Mouse (Mus musculus) mesoderm, embryonic 11.5 days (tissue): ENCODE measurements around the gene Cntrl.

Experiments
- DNase-seq: peaks from one replicate; pipeline ENCODE4 v3.0.0-alpha.2; 2012; ENCODE audit warnings: low read depth, low spot score

The Cntrl gene

GRCm38 (mm10) chr2:35124716-35125115, 15.4 kb downstream of the Cntrl start:
- DNase-seq: no peak

DNA sequence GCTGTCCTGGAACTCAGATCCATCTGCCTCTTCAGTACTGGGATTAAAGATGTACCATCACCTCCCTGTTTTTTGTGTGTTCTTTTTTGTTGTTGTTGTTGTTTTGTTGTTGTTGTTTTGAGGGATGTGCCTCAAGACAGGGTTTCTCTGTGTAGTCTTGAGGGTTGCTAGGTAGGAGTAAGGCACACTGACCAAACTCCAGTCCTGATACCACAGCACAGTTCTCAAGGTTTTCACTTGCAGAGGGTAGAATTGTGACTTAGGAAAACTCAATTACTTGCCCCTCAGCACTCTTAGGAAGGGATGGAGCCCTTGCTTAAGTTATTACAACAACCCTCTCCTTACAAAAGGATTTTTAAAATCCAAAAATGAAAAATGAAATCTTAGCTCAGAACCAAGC, 22.2 kb downstream of the Cntrl start:
- DNase-seq: no peak

- DNase-seq: peak; percentile 96
These were observed 22.8 kb downstream of the Cntrl start for GRCm38 (mm10) chr2:35131991-35132661.

- DNase-seq: no peak
These were observed 23.4 kb downstream of the Cntrl start for GRCm38 (mm10) chr2:35132662-35133055.

- no peak for DNase-seq
These were observed 24.6 kb downstream of the Cntrl start for GRCm38 (mm10) chr2:35133891-35134290.

DNA sequence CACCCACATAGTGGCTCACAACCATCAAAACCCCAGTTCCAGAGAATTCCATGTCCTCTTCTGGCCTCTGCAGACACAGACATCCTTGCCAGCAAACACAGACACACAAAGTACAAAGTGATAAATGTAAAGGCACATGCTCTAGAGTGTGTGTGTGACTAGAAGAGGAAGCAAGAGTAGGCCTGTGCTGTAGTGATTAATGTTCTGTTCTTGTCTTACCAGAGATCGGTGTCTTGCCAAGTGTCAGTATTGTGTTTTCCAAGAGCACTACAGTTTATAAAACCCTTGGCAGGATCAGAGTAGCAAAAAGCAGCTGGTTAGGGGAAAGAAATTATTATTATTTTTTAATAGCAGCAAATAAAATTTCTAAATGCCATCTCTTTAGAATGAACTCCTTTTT, 29.3 kb downstream of the Cntrl start:
- DNase-seq: no peak

DNA sequence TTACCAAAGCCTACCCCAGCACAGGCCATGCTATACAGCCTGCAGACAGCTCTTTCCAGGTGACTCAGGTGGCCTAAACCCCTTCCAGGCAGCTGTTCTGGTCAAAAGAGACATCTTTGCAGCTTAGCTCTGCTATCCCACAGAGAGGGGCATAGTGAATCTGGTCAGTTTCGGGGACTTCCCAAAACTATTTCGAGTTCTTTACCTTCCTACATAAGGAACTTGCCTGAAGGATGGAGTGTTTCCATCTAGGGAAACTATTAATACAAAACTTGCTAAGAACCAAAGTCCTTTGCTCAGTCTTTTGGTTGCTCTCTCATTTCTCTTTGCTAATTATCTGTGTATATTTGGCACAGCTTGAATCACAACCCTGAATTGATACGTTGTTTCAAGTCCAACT, 32.4 kb downstream of the Cntrl start:
- DNase-seq: no peak

GRCm38 (mm10) chr2:35148806-35149205, 39.5 kb downstream of the Cntrl start:
- DNase-seq: no peak

GRCm38 (mm10) chr2:35151303-35151882, 42.1 kb downstream of the Cntrl start:
- DNase-seq: no peak

DNA sequence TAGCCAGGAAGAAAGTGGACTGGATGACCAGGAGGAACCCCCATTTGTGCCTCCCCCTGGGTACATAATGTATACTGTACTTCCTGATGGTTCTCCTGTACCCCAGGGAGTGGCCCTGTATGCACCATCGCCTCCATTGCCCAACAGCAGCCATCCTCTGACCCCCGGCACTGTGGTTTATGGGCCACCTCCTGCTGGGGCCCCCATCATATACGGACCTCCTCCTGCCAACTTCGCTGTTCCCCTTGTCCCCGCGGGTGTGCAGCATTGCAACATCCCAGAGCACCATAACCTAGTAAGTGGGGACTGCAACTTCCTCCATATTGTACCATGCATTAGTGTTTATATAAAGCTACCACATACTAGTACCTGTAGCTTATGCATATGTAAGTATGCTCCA, 43.9 kb downstream of the Cntrl start:
- no peak for DNase-seq

GRCm38 (mm10) chr2:35153844-35154554, 44.7 kb downstream of the Cntrl start:
- no peak for DNase-seq

GRCm38 (mm10) chr2:35156985-35157384, 47.7 kb downstream of the Cntrl start:
- no peak for DNase-seq

DNA sequence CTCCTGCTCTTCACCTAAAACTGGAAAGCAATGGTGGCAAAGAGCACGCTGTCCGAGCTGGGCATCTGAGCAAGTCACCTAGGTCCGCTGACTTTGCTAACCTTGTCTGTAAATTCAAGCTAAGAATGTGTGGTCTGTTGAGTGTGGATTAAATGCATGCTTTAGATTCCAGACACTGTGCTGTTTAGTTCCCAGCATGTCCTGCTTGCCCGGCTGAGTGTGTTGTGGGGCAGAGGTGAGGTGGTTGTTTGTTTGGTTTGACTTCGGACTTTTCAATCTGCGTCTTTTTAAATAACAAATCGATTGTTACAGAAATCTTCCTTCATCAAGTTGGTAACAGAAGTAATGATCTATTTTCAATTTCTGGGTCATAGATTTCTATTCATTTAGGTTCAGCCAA, 48.5 kb downstream of the Cntrl start:
- no peak for DNase-seq

DNA sequence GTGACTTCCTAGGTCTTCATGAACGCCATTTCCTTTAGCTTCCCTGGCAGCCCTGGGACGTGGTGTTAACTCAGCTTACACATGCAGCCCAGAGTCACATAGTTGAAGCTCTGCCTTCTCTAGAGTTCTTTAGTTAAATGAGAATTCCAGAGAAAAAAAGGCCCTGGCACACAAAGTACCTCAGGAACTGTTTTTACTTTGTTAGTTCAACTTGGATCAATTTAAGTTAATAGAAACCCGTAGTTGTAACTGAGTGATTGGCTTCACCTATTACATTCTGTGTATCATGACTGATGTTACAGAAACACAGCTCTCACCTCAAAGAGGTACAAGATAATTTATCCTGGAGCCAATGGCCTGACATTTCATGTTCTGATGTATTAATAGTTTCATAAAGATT, 49.1 kb downstream of the Cntrl start:
- no peak for DNase-seq

DNA sequence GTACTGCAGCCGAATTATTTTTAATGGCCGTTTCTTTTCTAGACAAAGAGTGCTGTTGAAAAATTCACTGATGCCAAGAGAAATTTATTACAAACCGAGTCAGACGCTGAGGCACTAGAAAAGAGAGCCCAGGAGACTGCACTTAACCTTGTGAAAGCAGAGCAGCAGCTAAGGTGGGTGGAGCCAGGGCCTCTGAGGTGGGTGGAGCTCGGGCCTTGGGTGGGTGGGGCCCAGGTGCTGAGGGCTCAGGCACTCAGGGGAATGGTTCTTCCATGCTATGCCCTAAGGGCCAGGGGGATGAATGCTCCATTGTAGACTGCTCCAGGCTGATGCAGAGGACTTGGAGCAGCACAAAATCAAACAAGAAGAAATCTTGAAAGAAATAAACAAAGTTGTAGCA, 50.9 kb downstream of the Cntrl start:
- peak; percentile 4 for DNase-seq

DNA sequence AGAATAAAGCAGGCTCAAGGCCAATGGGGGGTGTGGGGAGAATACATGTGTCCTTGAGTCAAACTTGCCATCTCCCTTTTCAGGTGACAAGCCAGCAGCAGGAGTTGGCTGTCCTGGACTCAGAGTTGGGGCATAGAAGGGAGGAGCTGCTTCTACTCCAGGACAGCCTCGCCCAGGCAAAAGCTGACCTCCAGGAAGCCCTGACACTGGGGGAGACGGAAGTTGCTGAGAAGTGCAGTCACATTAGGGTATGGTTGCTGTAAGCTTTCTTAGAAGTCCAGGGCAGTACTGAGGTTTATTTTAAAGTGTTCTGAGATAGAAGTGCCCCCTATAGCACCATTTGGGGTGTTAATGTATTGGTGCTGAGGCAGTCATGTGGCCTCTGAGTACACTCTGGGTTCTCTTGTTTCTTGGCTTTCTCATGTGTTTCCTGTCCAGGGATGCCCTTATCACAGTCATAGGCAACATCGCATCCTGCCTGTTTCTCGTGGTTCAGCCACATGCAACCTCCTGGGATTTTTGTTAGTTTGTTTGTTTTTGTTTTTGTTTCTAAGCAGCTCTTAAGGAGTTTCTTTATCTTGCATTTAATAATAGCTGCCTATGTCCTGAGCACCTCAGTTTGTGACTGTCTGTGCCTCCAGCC, 52.7 kb downstream of the Cntrl start:
- DNase-seq: no peak

GRCm38 (mm10) chr2:35163396-35163795, 54.1 kb downstream of the Cntrl start:
- DNase-seq: no peak

GRCm38 (mm10) chr2:35165416-35165815, 56.1 kb downstream of the Cntrl start:
- DNase-seq: no peak

- no peak for DNase-seq
These were observed 57.5 kb downstream of the Cntrl start for GRCm38 (mm10) chr2:35166816-35167215.

- no peak for DNase-seq
These were observed 60.2 kb downstream of the Cntrl start for GRCm38 (mm10) chr2:35169452-35169851.

- DNase-seq: no peak
These were observed 62.1 kb downstream of the Cntrl start for GRCm38 (mm10) chr2:35171341-35171861.

GRCm38 (mm10) chr2:35172246-35172645, 63.0 kb downstream of the Cntrl start:
- no peak for DNase-seq
